Mouse (Mus musculus) forebrain, embryonic 16.5 days (tissue): ENCODE results near the gene Podnl1. TPM values are rescaled to one million over a fixed set of nuclear protein-coding genes. Genes with fewer than 3 reads are reported as not detected.

Source experiments
- ATAC-seq: fragments of 200-750 bp; cut with Nextera tagmentation; 2 replicates; pipeline ENCODE4 v1.8.0; 2017; ENCODE audit warnings: mild to moderate bottlenecking, moderate library complexity
- H3K27ac ChIP-seq: fragments of 300-500 bp; sonication (generic); 2 replicates; pipeline ENCODE4 v1.5.1; 2014; ENCODE audit warnings: low read length, control low read depth
- H3K27me3 ChIP-seq: fragments of 300-500 bp; sonication (generic); replicated peaks from 2 replicates; pipeline ENCODE4 v1.6.1; 2014; ENCODE audit warnings: low read length; ENCODE audit not compliant: control insufficient read depth, insufficient read depth
- H3K36me3 ChIP-seq: fragments of 300-500 bp; sonication (generic); 2 replicates; pipeline ENCODE4 v1.6.1; 2014; ENCODE audit not compliant: control insufficient read depth, insufficient read depth
- H3K4me1 ChIP-seq: fragments of 300-500 bp; sonication (generic); replicated peaks from 2 replicates; pipeline ENCODE4 v1.6.1; 2014; ENCODE audit warnings: low read length; ENCODE audit not compliant: control insufficient read depth, insufficient read depth
- H3K4me2 ChIP-seq: fragments of 300-500 bp; sonication (generic); 2 replicates; pipeline ENCODE4 v1.6.1; 2014; ENCODE audit warnings: mild to moderate bottlenecking, low read length, control low read depth
- H3K4me3 ChIP-seq: fragments of 300-500 bp; sonication (generic); replicated peaks from 2 replicates; pipeline ENCODE4 v1.5.1; 2014; ENCODE audit warnings: mild to moderate bottlenecking, low read length, control low read depth
- H3K9ac ChIP-seq: fragments of 300-500 bp; sonication (generic); replicated peaks from 2 replicates; pipeline ENCODE4 v1.6.1; 2014; ENCODE audit warnings: low read depth, low read length, control low read depth
- H3K9me3 ChIP-seq: fragments of 300-500 bp; sonication (generic); 2 replicates; pipeline ENCODE4 v1.6.1; 2016; ENCODE audit warnings: low read length; ENCODE audit not compliant: control insufficient read depth
- WGBS: fragments of 180-500 bp; shearing (Covaris S2); extraction: QIAGEN DNeasy Blood & Tissue Kit; methylation state at CpG from one replicate; pipeline ENCODE4 v1.1.7; 2014; 5-methylcytosine and 5-hydroxymethylcytosine counted together
- polyA plus RNA-seq: library from polyadenylated mRNA; unstranded; fragments of >200 nt; fragmentation: Nextera tagmentation; extraction: Ambion mirVana; gene quantifications from 2 replicates; pipeline ENCODE4 v1.2.1, GENCODE M21; 2015

The Podnl1 gene
- polyA plus RNA-seq: 0.31 and 0.38 TPM in 2 replicates

- Histone ChIP-seq H3K27me3 (no peaks in the 10 kb centered on the region), H3K36me3 (no peaks in the 10 kb centered on the region), H3K9ac (no peak within 1 kb of the TSS), H3K4me1 (no peaks in the 10 kb centered on the region), H3K4me2 (no peak within 1 kb of the TSS), H3K4me3 (no peak within 1 kb of the TSS), H3K9me3 (no peaks in the 10 kb centered on the region), H3K27ac (no peak within 1 kb of the TSS)
- WGBS: 59% methylated on average over 9 of the region's 9 CpGs
- ATAC-seq: no peak
Observed at GRCm38 (mm10) chr8:84125656-84126055, at the start of gene Podnl1. TSS of gene Podnl1 (plus strand) at chr8:84125989.

- Histone ChIP-seq H3K27me3 (no peaks in the 10 kb centered on the region), H3K27ac (no peak overlapping the region), H3K36me3 (peaks cover 6% of the 10 kb centered on the region; the same call in 1 of the 2 replicates), H3K9ac (no peak overlapping the region), H3K4me3 (no peak overlapping the region), H3K9me3 (no peaks in the 10 kb centered on the region), H3K4me1 (peaks cover 21% of the 10 kb centered on the region), H3K4me2 (no peak overlapping the region)
- 89% methylated on average over 1 of the region's 1 CpGs for WGBS
- no peak for ATAC-seq
Observed at GRCm38 (mm10) chr8:84076412-84076811, 49.4 kb upstream of the Podnl1 start.

GRCm38 (mm10) chr8:84076849-84077248 lies 48.9 kb upstream of the Podnl1 start:
- H3K4me2 ChIP-seq: no peak overlapping the region
- peaks cover 18% of the 10 kb centered on the region for H3K4me1 ChIP-seq
- WGBS: 90% methylated on average over 3 of the region's 3 CpGs
- no peak for ATAC-seq
- H3K27ac ChIP-seq: no peak overlapping the region
- H3K9ac ChIP-seq: no peak overlapping the region
- H3K36me3 ChIP-seq: peaks cover 6% of the 10 kb centered on the region; the same call in 1 of the 2 replicates
- H3K4me3 ChIP-seq: no peak overlapping the region
- H3K27me3 ChIP-seq: no peaks in the 10 kb centered on the region
- no peaks in the 10 kb centered on the region for H3K9me3 ChIP-seq

- H3K4me2 ChIP-seq: no peak overlapping the region
- H3K27me3 ChIP-seq: no peaks in the 10 kb centered on the region
- no peaks in the 10 kb centered on the region for H3K9me3 ChIP-seq
- H3K27ac ChIP-seq: no peak overlapping the region
- peaks cover 14% of the 10 kb centered on the region for H3K36me3 ChIP-seq
- 86% methylated on average over 5 of the region's 5 CpGs for WGBS
- no peak overlapping the region for H3K9ac ChIP-seq
- H3K4me3 ChIP-seq: no peak overlapping the region
- H3K4me1 ChIP-seq: no peaks in the 10 kb centered on the region; the same call in 1 of the 2 replicates
- no peak for ATAC-seq
Observed at GRCm38 (mm10) chr8:84079206-84079605, 46.6 kb upstream of the Podnl1 start.

- no peaks in the 10 kb centered on the region for H3K27me3 ChIP-seq
- WGBS: 33% methylated on average over 8 of the region's 8 CpGs
- ATAC-seq: no peak
- no peaks in the 10 kb centered on the region for H3K4me1 ChIP-seq
- no peak overlapping the region for H3K9ac ChIP-seq
- peaks cover 14% of the 10 kb centered on the region for H3K36me3 ChIP-seq
- H3K4me3 ChIP-seq: no peak overlapping the region
- H3K9me3 ChIP-seq: no peaks in the 10 kb centered on the region
- H3K27ac ChIP-seq: no peak overlapping the region
- no peak overlapping the region for H3K4me2 ChIP-seq
Observed at GRCm38 (mm10) chr8:84083829-84084241, 42.0 kb upstream of the Podnl1 start.

- H3K4me2 ChIP-seq: no peak overlapping the region
Observed at GRCm38 (mm10) chr8:84084341-84085115, 41.3 kb upstream of the Podnl1 start.

GRCm38 (mm10) chr8:84087156-84087555 lies 38.6 kb upstream of the Podnl1 start:
- H3K4me1 ChIP-seq: no peaks in the 10 kb centered on the region
- no peak overlapping the region for H3K4me3 ChIP-seq
- no peak overlapping the region for H3K9ac ChIP-seq
- H3K9me3 ChIP-seq: no peaks in the 10 kb centered on the region
- H3K36me3 ChIP-seq: peaks cover 17% of the 10 kb centered on the region
- H3K27me3 ChIP-seq: no peaks in the 10 kb centered on the region
- no peak overlapping the region for H3K27ac ChIP-seq
- ATAC-seq: no peak
- no peak overlapping the region for H3K4me2 ChIP-seq
- 89% methylated on average over 7 of the region's 7 CpGs for WGBS

More at GRCm38 (mm10) chr8:84084341-84085115, 41.3 kb upstream of the Podnl1 start:
- no peaks in the 10 kb centered on the region for H3K27me3 ChIP-seq
- no peak overlapping the region for H3K4me3 ChIP-seq
- 0 out of 2 replicates have a peak overlapping the region, but pooled peaks have one; percentile 7 for H3K9ac ChIP-seq
- peaks cover 15% of the 10 kb centered on the region for H3K36me3 ChIP-seq
- WGBS: 33% methylated on average over 42 of the region's 42 CpGs
- no peak for ATAC-seq
- no peaks in the 10 kb centered on the region for H3K4me1 ChIP-seq
- H3K27ac ChIP-seq: no peak overlapping the region
- no peaks in the 10 kb centered on the region for H3K9me3 ChIP-seq

GRCm38 (mm10) chr8:84087821-84088220 lies 38.0 kb upstream of the Podnl1 start:
- H3K9me3 ChIP-seq: no peaks in the 10 kb centered on the region
- no peak overlapping the region for H3K9ac ChIP-seq
- peaks cover 20% of the 10 kb centered on the region; the same call in 1 of the 2 replicates for H3K36me3 ChIP-seq
- H3K27me3 ChIP-seq: no peaks in the 10 kb centered on the region
- no peak overlapping the region for H3K4me2 ChIP-seq
- H3K4me3 ChIP-seq: no peak overlapping the region
- H3K27ac ChIP-seq: no peak overlapping the region
- no peak for ATAC-seq
- no peaks in the 10 kb centered on the region for H3K4me1 ChIP-seq
- WGBS: 95% methylated on average over 14 of the region's 14 CpGs

GRCm38 (mm10) chr8:84089277-84089676 lies 36.5 kb upstream of the Podnl1 start:
- ATAC-seq: no peak
- 56% methylated on average over 9 of the region's 9 CpGs for WGBS
- no peak overlapping the region for H3K4me3 ChIP-seq
- no peak overlapping the region for H3K4me2 ChIP-seq
- peaks cover 19% of the 10 kb centered on the region; the same call in 1 of the 2 replicates for H3K36me3 ChIP-seq
- no peak overlapping the region for H3K27ac ChIP-seq
- no peaks in the 10 kb centered on the region for H3K9me3 ChIP-seq
- H3K27me3 ChIP-seq: no peaks in the 10 kb centered on the region
- no peak overlapping the region for H3K9ac ChIP-seq
- H3K4me1 ChIP-seq: no peaks in the 10 kb centered on the region
